Mouse (Mus musculus): Measurements from ENCODE around the gene Lrfn2. TPM values are rescaled to one million over a fixed set of nuclear protein-coding genes. Genes with fewer than 3 reads are reported as not detected.

Gene Lrfn2
- total RNA-seq, 2 experiments from 2014 or later = 0.38 to 0.47 TPM

DNA sequence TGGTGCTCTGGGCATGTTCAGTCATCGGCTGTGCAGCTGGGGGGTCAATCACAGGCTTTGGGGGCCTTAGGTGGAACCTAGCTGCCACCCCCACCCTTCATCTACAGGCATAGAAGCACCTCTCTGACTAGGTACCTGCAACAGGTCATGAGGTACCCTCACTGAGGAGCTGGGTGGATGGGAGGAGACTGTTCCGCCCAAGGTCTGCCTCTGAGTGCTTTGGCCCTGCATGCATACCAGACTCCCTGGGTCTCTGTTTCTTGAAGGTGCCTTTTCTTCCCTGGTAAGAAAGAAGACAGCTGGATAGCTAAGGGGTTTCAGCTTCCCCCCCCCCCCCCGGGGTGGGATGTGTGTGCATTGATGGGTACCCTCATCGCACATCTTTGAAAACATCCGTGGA, 98.7 kb downstream of the Lrfn2 start:
- DNase-seq = no peak
- intact Hi-C loops (cut with DNase I) = loop anchor here (5.0 kb wide), 1 partner anchor 99 kb away; the partner anchor contains the start of gene Lrfn2

- intact Hi-C loops (cut with DNase I) = loop anchor here (5.0 kb wide), 1 partner anchor 99 kb away; the partner anchor contains the start of gene Lrfn2
- peak; percentile 42 to 43 for DNase-seq
Observed at GRCm38 (mm10) chr17:49031790-49032189, 99.6 kb downstream of the Lrfn2 start.

DNA sequence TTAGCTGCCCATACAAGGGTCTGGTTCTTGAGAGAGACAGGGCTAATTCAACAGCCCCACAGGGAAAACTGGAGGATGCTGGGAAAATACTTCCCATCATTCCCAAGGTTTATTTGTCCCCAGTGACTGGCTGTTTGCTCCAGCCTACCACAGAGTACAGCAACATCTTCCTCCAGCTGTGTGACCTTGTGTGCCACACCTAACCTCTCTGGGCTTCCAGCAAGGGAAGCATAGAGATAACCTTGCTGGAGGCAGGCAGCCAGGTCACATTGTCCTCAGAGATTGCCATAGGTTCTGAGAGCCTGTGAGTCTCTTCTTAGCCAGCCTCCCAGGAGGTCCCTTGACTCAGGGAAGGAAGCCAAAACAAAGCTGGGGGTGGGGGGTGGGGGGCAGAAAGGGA, 101.1 kb downstream of the Lrfn2 start:
- DNase-seq = peak; percentile 24 to 35
- intact Hi-C loops (cut with DNase I) = loop anchor here (5.0 kb wide), 1 partner anchor 101 kb away; the partner anchor contains the start of gene Lrfn2

DNA sequence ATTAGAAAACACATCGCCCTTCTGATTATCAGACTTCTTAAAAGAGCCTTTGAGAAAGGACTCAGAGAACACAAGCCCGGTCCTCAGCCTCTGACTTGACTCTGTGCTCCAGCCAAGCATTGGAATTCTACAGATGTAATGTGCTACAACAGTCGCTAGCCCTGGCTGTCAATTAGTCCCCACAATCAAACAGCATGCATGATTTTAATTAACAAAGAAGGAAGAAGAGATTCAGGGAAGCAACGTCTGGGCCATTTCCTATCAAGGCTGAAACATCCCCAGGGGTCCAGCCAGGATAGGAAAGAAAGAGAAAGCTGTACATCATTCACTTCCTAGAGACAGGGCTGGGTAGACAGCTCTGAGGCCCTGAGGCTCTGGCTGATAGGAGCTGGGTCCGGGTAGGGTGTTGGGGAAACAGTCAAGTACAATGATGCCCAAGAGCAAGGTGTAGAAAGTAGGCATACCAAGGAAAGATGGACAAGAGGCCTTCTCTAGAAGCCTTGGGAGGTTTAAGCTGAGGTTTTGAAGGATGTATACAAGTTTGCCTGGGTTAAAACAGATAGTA, 101.6 kb downstream of the Lrfn2 start:
- intact Hi-C loops (cut with DNase I) = loop anchor here (5.0 kb wide), 1 partner anchor 101 kb away; the partner anchor contains the start of gene Lrfn2

GRCm38 (mm10) chr17:49035052-49035451, 102.9 kb downstream of the Lrfn2 start:
- intact Hi-C loops (cut with DNase I) = no loop called here
- DNase-seq = no peak

More for the DNA sequence above, 101.6 kb downstream of the Lrfn2 start:
- DNase-seq = no peak

- no peak for DNase-seq
- intact Hi-C loops (cut with DNase I) = no loop called here
Observed at GRCm38 (mm10) chr17:49037163-49037950, 105.2 kb downstream of the Lrfn2 start.

GRCm38 (mm10) chr17:49043806-49044640, 111.8 kb downstream of the Lrfn2 start:
- intact Hi-C loops (cut with DNase I) = no loop called here
- no peak for DNase-seq

GRCm38 (mm10) chr17:49047921-49048320, 115.7 kb downstream of the Lrfn2 start:
- no peak for DNase-seq
- intact Hi-C loops (cut with DNase I) = no loop called here

GRCm38 (mm10) chr17:49051231-49051630, 119.1 kb downstream of the Lrfn2 start:
- intact Hi-C loops (cut with DNase I) = no loop called here
- no peak for DNase-seq

- DNase-seq = no peak
- intact Hi-C loops (cut with DNase I) = no loop called here
Observed at GRCm38 (mm10) chr17:49061141-49061540, 129.0 kb downstream of the Lrfn2 start.

GRCm38 (mm10) chr17:49063789-49064188, 131.6 kb downstream of the Lrfn2 start:
- DNase-seq = no peak
- intact Hi-C loops (cut with DNase I) = no loop called here

GRCm38 (mm10) chr17:49064526-49064925, 132.3 kb downstream of the Lrfn2 start:
- intact Hi-C loops (cut with DNase I) = no loop called here

DNA sequence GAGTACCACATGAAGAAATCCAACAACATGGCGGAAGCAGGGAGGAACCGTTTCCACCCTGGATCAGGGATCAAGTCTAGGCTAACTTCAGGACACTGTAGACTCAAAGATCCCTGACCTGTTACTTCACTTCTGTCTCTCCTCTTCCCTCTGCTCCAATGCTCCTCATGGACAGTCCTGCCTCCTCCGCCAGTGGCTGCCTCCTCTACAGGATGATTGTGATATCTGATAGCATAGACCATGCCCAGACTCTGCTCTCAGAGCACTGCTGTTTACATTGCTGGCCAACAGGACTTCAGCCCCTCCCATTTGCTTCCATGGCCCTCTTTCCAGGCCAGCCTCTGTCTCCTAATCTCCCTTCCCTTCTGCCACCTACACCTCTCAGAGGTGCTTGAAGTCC, 132.9 kb downstream of the Lrfn2 start:
- DNase-seq = no peak
- intact Hi-C loops (cut with DNase I) = no loop called here

More at GRCm38 (mm10) chr17:49064526-49064925, 132.3 kb downstream of the Lrfn2 start:
- DNase-seq = no peak

GRCm38 (mm10) chr17:49066748-49067147, 134.6 kb downstream of the Lrfn2 start:
- DNase-seq = no peak
- intact Hi-C loops (cut with DNase I) = no loop called here

DNA sequence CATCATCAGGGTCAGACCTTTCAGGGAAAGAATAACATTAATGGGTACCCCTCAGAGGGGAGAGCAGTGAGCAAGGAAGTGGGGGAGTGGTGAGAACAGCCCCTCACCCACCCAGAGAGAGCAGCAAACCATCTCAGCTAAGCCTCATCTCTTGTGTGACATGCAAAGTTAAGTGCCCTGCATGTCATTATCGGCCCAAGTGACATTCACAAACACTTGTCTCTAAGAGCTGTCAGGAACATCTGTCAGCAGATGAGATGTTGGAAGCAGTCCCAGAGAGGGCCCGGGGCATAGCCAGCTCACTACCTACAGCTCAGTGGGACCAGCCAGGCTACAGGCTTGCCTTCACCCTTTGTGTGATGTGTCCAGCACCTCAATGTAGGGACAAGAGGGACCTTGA, 146.0 kb downstream of the Lrfn2 start:
- intact Hi-C loops (cut with DNase I) = no loop called here
- no peak for DNase-seq

GRCm38 (mm10) chr17:49079647-49080046, 147.5 kb downstream of the Lrfn2 start:
- DNase-seq = no peak
- intact Hi-C loops (cut with DNase I) = no loop called here

DNA sequence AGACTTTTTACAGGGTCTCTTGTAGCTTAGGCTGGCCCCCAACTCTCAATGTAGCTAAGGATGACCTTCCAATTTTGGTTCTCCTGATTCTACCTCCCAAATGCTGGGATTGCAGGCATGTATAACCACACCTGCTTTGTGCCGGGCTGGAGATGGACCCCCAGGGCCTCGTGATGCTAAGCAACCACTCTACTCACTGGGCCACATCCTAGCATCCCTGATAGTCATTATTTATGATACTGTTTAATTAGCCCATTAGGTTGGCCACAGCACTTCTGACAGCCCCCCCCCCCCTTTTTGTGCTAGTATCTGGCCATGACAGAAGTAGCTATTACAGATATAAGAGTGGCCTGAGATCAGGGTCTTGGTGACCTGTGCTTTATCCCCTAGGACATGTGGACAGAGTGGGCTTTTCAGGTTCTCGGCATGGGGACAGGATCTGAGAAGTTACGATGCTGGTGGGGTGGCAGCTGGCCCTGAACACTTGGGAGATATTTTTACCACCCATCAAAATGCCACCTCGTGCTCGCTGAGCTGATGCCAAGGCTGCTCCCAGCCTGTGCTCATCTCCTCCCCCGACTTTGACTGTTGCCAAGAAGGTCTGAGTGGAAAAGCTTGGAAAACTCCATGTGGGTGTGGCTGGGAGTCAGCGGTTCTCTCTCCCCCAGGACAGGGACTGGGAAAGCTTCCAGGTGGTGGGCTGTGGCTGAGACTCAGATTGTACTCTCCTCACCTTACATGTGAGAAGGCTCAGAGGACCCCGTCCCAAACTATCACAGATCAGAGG, 151.6 kb downstream of the Lrfn2 start:
- intact Hi-C loops (cut with DNase I) = no loop called here
- DNase-seq = peak; percentile 7 to 17

- intact Hi-C loops (cut with DNase I) = no loop called here
- no peak for DNase-seq
Observed at GRCm38 (mm10) chr17:49085111-49085510, 152.9 kb downstream of the Lrfn2 start.

- intact Hi-C loops (cut with DNase I) = no loop called here
- no peak for DNase-seq
Observed at GRCm38 (mm10) chr17:49096781-49097544, 164.8 kb downstream of the Lrfn2 start.
